Mouse (Mus musculus) cerebellum, adult (tissue): ENCODE measurements around the gene Ankrd60.

Source experiments
- ATAC-seq: cut with Nextera tagmentation; 2 replicates; pipeline ENCODE4 v1.9.2; 2017; ENCODE audit warnings: mild to moderate bottlenecking, moderate library complexity, mixed read lengths; ENCODE audit not compliant: insufficient number of reproducible peaks, low FRiP score, low TSS enrichment

The Ankrd60 gene

GRCm38 (mm10) chr2:173577669-173578557 lies at the start of gene Ankrd60:
Gene Ankrd60 (minus strand): TSS chr2:173578365.
- no peak for ATAC-seq

- no peak for ATAC-seq
Measured at GRCm38 (mm10) chr2:173625786-173626185, 47.6 kb upstream of the Ankrd60 start.

- no peak for ATAC-seq
Measured at GRCm38 (mm10) chr2:173624667-173625066, 46.5 kb upstream of the Ankrd60 start.

GRCm38 (mm10) chr2:173622173-173622601 lies 44.0 kb upstream of the Ankrd60 start:
- 0 out of 2 replicates have a peak, but pooled peaks have one; percentile 31 for ATAC-seq

GRCm38 (mm10) chr2:173620645-173621044 lies 42.5 kb upstream of the Ankrd60 start:
- no peak for ATAC-seq

GRCm38 (mm10) chr2:173619132-173619531 lies 41.0 kb upstream of the Ankrd60 start:
- ATAC-seq = no peak

GRCm38 (mm10) chr2:173616156-173616555 lies 38.0 kb upstream of the Ankrd60 start:
- no peak for ATAC-seq

- ATAC-seq = no peak
Measured at GRCm38 (mm10) chr2:173615378-173616081, 37.4 kb upstream of the Ankrd60 start.

- ATAC-seq = no peak
Measured at GRCm38 (mm10) chr2:173608020-173608958, 30.1 kb upstream of the Ankrd60 start.

GRCm38 (mm10) chr2:173606415-173606804 lies 28.2 kb upstream of the Ankrd60 start:
- no peak for ATAC-seq

GRCm38 (mm10) chr2:173605713-173606414 lies 27.7 kb upstream of the Ankrd60 start:
- no peak for ATAC-seq

GRCm38 (mm10) chr2:173601861-173602260 lies 23.7 kb upstream of the Ankrd60 start:
- no peak for ATAC-seq

GRCm38 (mm10) chr2:173595374-173595781 lies 17.2 kb upstream of the Ankrd60 start:
- ATAC-seq = no peak

GRCm38 (mm10) chr2:173594313-173595063 lies 16.3 kb upstream of the Ankrd60 start:
- ATAC-seq = no peak

GRCm38 (mm10) chr2:173593841-173594240 lies 15.7 kb upstream of the Ankrd60 start:
- ATAC-seq = no peak

GRCm38 (mm10) chr2:173592781-173593180 lies 14.6 kb upstream of the Ankrd60 start:
- no peak for ATAC-seq

GRCm38 (mm10) chr2:173587411-173587810 lies 9.2 kb upstream of the Ankrd60 start:
- no peak for ATAC-seq

GRCm38 (mm10) chr2:173586118-173586968 lies 8.2 kb upstream of the Ankrd60 start:
- no peak for ATAC-seq
